Mouse (Mus musculus) neural tube, embryonic 11.5 days (tissue): Measurements from ENCODE around the gene Sass6. TPM values are rescaled to one million over a fixed set of nuclear protein-coding genes. Genes with fewer than 3 reads are reported as not detected.
"Not testable (repeated sequence)": the region's sequence is repeated elsewhere in the genome, so short reads cannot be mapped to it uniquely, and the experiment has no call there.

Experiments used
- ATAC-seq: fragments of 200-750 bp; cut with Nextera tagmentation; 2 replicates; pipeline ENCODE4 v1.8.0; 2017; ENCODE audit warnings: moderate number of reproducible peaks, mild to moderate bottlenecking, moderate TSS enrichment, moderate library complexity; ENCODE audit not compliant: insufficient read depth, low FRiP score, low TSS enrichment
- DNase-seq: peaks from one replicate; pipeline ENCODE4 v3.0.0-alpha.2; 2015; ENCODE audit warnings: low spot score
- H3K27ac ChIP-seq: fragments of 300-500 bp; sonication (generic); 2 replicates; pipeline ENCODE4 v1.5.1; 2014; ENCODE audit warnings: low read depth, mild to moderate bottlenecking, low read length
- H3K27me3 ChIP-seq: fragments of 300-500 bp; sonication (generic); 2 replicates; pipeline ENCODE4 v1.6.1; 2014; ENCODE audit warnings: mild to moderate bottlenecking, low read length, mixed read lengths; ENCODE audit not compliant: control insufficient read depth, insufficient read depth
- H3K36me3 ChIP-seq: fragments of 300-500 bp; sonication (generic); 2 replicates; pipeline ENCODE4 v1.6.1; 2014; ENCODE audit warnings: mild to moderate bottlenecking, low read length, moderate library complexity, mixed read lengths; ENCODE audit not compliant: control insufficient read depth, insufficient read depth
- H3K4me1 ChIP-seq: fragments of 300-500 bp; sonication (generic); 2 replicates; pipeline ENCODE4 v1.6.1; 2014; ENCODE audit warnings: low read length, mixed read lengths; ENCODE audit not compliant: control insufficient read depth, insufficient read depth
- H3K4me2 ChIP-seq: fragments of 300-500 bp; sonication (generic); 2 replicates; pipeline ENCODE4 v1.6.1; 2014; ENCODE audit warnings: low read depth, mild to moderate bottlenecking, moderate library complexity
- H3K4me3 ChIP-seq: fragments of 300-500 bp; sonication (generic); 2 replicates; pipeline ENCODE4 v1.5.1; 2014; ENCODE audit warnings: low read depth, low read length
- H3K9ac ChIP-seq: fragments of 300-500 bp; sonication (generic); 2 replicates; pipeline ENCODE4 v1.6.1; 2014; ENCODE audit warnings: mild to moderate bottlenecking, low read length
- H3K9me3 ChIP-seq: fragments of 300-500 bp; sonication (generic); 2 replicates; pipeline ENCODE4 v1.6.1; 2016; ENCODE audit warnings: low read length; ENCODE audit not compliant: control insufficient read depth
- WGBS: fragments of 180-500 bp; shearing (Covaris S2); extraction: QIAGEN DNeasy Blood & Tissue Kit; methylation state at CpG from one replicate; pipeline ENCODE4 v1.1.7; 2014; 5-methylcytosine and 5-hydroxymethylcytosine counted together
- polyA plus RNA-seq: library from polyadenylated mRNA; unstranded; fragments of >200 nt; fragmentation: Nextera tagmentation; extraction: Ambion mirVana; gene quantifications from 2 replicates; pipeline ENCODE4 v1.2.1, GENCODE M21; 2014

Gene Sass6
- polyA plus RNA-seq, 1 experiment from 2014 or later = 33.0 TPM

- H3K9ac ChIP-seq, H3K9me3 ChIP-seq, H3K4me1 ChIP-seq, H3K4me2 ChIP-seq, H3K4me3 ChIP-seq, H3K36me3 ChIP-seq, H3K27ac ChIP-seq, H3K27me3 ChIP-seq, ATAC-seq, DNase-seq: not testable (repeated sequence)
- 94% methylated on average over 9 of the region's 9 CpGs for WGBS
Measured at GRCm38 (mm10) chr3:116664281-116664680, 69.5 kb downstream of the Sass6 start.

Other genes starting within 250 kb of the Sass6 start
- 18.2 and 19.7 TPM in 2 replicates for gene Cdc14a, start 170.9 kb upstream of the Sass6 start, polyA plus RNA-seq
- 118 and 119 TPM in 2 replicates for gene Rtca, start 86.8 kb upstream of the Sass6 start, polyA plus RNA-seq
- 12.5 and 13.0 TPM in 2 replicates for gene Dbt, start 81.9 kb upstream of the Sass6 start, polyA plus RNA-seq
- 0.65 and 0.99 TPM in 2 replicates for gene Lrrc39, start 32.0 kb upstream of the Sass6 start, polyA plus RNA-seq
- 18.8 and 23.4 TPM in 2 replicates for gene Trmt13, start 19.6 kb downstream of the Sass6 start, polyA plus RNA-seq
- gene Mfsd14a, start 67.7 kb downstream of the Sass6 start, polyA plus RNA-seq = 79.9 and 81.1 TPM in 2 replicates
- not detected in 2 replicates for gene Gm43191, start 86.3 kb downstream of the Sass6 start, polyA plus RNA-seq
- 8.8 and 8.9 TPM in 2 replicates for gene Slc35a3, start 117.8 kb downstream of the Sass6 start, polyA plus RNA-seq
- 17.0 and 18.2 TPM in 2 replicates for gene Agl, start 213.2 kb downstream of the Sass6 start, polyA plus RNA-seq